Mouse (Mus musculus) spleen, postnatal 4 days (tissue): ENCODE results near the gene Zfp661.

Experiments used
- DNase-seq, 2 experiments: peaks; one replicate each; pipeline ENCODE4 v3.0.0; 2022; ENCODE audit warnings: low spot score in 2 of 2

The Zfp661 gene

GRCm38 (mm10) chr2:127551078-127551477, 35.8 kb downstream of the Zfp661 start:
- DNase-seq: no peak

GRCm38 (mm10) chr2:127550446-127550845, 36.4 kb downstream of the Zfp661 start:
- no peak for DNase-seq

- DNase-seq: no peak
These were observed 37.2 kb downstream of the Zfp661 start for GRCm38 (mm10) chr2:127549711-127550110.

- no peak for DNase-seq
These were observed 38.4 kb downstream of the Zfp661 start for GRCm38 (mm10) chr2:127548342-127549074.

GRCm38 (mm10) chr2:127541697-127542096, 45.2 kb downstream of the Zfp661 start:
- no peak for DNase-seq

GRCm38 (mm10) chr2:127541185-127541584, 45.7 kb downstream of the Zfp661 start, which contains the start of gene Prom2:
Gene Prom2, minus strand, starts transcription at chr2:127541467.
- no peak for DNase-seq

GRCm38 (mm10) chr2:127539494-127539893, 47.4 kb downstream of the Zfp661 start:
- DNase-seq: no peak

- no peak for DNase-seq
These were observed 49.3 kb downstream of the Zfp661 start for GRCm38 (mm10) chr2:127537548-127537947.

GRCm38 (mm10) chr2:127535363-127535762, 51.5 kb downstream of the Zfp661 start:
- DNase-seq: no peak

GRCm38 (mm10) chr2:127532379-127532778, 54.5 kb downstream of the Zfp661 start:
- DNase-seq: no peak

GRCm38 (mm10) chr2:127531592-127531991, 55.3 kb downstream of the Zfp661 start:
- DNase-seq: no peak

- DNase-seq: no peak
These were observed 56.5 kb downstream of the Zfp661 start for GRCm38 (mm10) chr2:127530418-127530817.

- DNase-seq: no peak
These were observed 61.7 kb downstream of the Zfp661 start for GRCm38 (mm10) chr2:127525004-127525775.
